ENCODE assay signal across 8 mouse cellular contexts in the genomic region with DNA sequence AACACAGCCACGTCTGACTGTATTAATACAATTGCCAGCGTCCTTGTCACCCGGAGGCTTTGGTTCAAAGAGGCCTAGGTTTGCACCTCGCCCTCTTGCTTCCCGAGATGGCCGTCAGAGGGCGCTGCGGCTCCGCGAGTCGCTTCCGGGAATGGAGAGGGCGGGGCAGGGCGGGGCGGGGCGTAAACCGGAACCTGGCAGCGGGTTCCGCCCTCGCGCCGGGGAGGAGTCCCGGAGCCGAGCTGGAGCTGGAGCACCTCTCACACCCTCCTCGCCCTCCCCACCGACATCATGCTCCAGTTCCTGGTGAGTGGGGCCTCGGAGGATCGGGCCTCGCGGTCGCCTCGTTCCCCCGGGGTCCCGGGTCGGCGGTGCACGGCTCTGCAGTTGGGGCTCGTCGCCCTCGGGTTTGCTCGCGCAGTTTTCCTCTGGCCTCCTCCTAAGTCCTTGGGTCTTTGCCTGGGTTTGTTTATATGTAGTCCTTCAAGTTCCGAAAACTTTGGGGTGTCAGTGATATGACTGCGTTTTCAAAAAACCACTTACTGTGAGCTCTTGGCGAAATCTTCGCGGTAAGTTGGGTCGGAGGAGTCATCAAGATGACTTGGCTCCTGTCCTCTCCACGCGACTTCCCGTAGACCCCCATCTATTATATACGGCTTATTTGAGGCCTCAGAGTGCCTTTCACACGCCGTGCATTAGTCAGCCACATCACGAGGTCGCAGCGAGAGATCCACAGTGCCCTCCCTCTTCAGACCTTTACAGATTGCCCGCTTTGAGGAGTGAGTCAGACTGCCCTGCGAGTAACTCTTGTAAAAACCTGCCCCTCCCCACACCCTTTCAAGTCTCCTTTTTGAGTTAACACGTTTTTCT. TPM values are rescaled to one million over a fixed set of nuclear protein-coding genes. Genes with fewer than 3 reads are reported as not detected.
DNase-seq lines count a peak whose midpoint lies in the region; ATAC-seq lines count a peak whose summit lies in the region.

No protein-coding gene starts in this region.

- H3K36me3 ChIP-seq in embryonic facial prominence, embryonic 11.5 days (replicated peaks; ENCODE audit: control insufficient read depth, insufficient read depth, low read depth, low read length), result no peaks in the 10 kb centered on the region
- H3K36me3 ChIP-seq in limb, embryonic 13.5 days, result 0 out of 2 replicates have a peak, but pooled peaks cover 2% of the 10 kb centered on the region
- no peaks in the 10 kb centered on the region for H3K36me3 ChIP-seq in midbrain, embryonic 16.5 days (ENCODE audit: control insufficient read depth, insufficient read depth, low read length)

- peak overlapping the region; percentile 22; the same call in 1 of the 2 replicates for H3K27ac ChIP-seq in embryonic facial prominence, embryonic 11.5 days (replicated peaks; ENCODE audit: low read depth, low read length)
- peak overlapping the region; percentile 88 for H3K27ac ChIP-seq in limb, embryonic 13.5 days
- H3K27ac ChIP-seq in midbrain, embryonic 16.5 days (ENCODE audit: low read length), result peak overlapping the region; percentile 73

- under 1% methylated on average over 60 of the region's 60 CpGs for WGBS in embryonic facial prominence, embryonic 11.5 days
- WGBS in limb, embryonic 13.5 days, result under 1% methylated on average over 60 of the region's 60 CpGs
- under 1% methylated on average over 57 of the region's 60 CpGs for WGBS in midbrain, embryonic 16.5 days

- H3K4me2 ChIP-seq in embryonic facial prominence, embryonic 11.5 days (ENCODE audit: low read depth, low read length), result peak overlapping the region; percentile 53
- H3K4me2 ChIP-seq in limb, embryonic 13.5 days (replicated peaks), result peak overlapping the region; percentile 80
- H3K4me2 ChIP-seq in midbrain, embryonic 16.5 days (ENCODE audit: low read length), result peak overlapping the region; percentile 78

- DNase-seq in layer of hippocampus, adult 11-12 months (ENCODE audit: low spot score), result peak; percentile 89
- no peak for DNase-seq in layer of hippocampus, adult 9-10 months (ENCODE audit: low spot score)
- DNase-seq in embryonic facial prominence, embryonic 11.5 days (ENCODE audit: low spot score), result peak; percentile 89
- DNase-seq in heart, adult 11 months, result peak; percentile 99
- peak; percentile 90 for DNase-seq in kidney, adult 18-20 months
- peak; percentile 94 to 96 for DNase-seq in spleen, postnatal 10 days (ENCODE audit: low spot score in 2 of 2)

- peak overlapping the region; percentile 76 for H3K4me3 ChIP-seq in embryonic facial prominence, embryonic 11.5 days (ENCODE audit: low read depth, low read length)
- peak overlapping the region; percentile 80 for H3K4me3 ChIP-seq in limb, embryonic 13.5 days
- peak overlapping the region; percentile 77 for H3K4me3 ChIP-seq in midbrain, embryonic 16.5 days (ENCODE audit: low read depth, low read length)

- H3K4me1 ChIP-seq in embryonic facial prominence, embryonic 11.5 days (ENCODE audit: control insufficient read depth, insufficient read depth, low read length), result peaks cover 3% of the 10 kb centered on the region; the same call in 1 of the 2 replicates
- H3K4me1 ChIP-seq in limb, embryonic 13.5 days, result peaks cover 40% of the 10 kb centered on the region
- peaks cover 18% of the 10 kb centered on the region for H3K4me1 ChIP-seq in midbrain, embryonic 16.5 days (ENCODE audit: control insufficient read depth, insufficient read depth, low read length)

- H3K9ac ChIP-seq in embryonic facial prominence, embryonic 11.5 days (replicated peaks; ENCODE audit: low read length), result peak overlapping the region; percentile 84
- H3K9ac ChIP-seq in limb, embryonic 13.5 days, result peak overlapping the region; percentile 89
- H3K9ac ChIP-seq in midbrain, embryonic 16.5 days (ENCODE audit: low read depth, low read length), result peak overlapping the region; percentile 74

- no peaks in the 10 kb centered on the region for H3K27me3 ChIP-seq in embryonic facial prominence, embryonic 11.5 days (ENCODE audit: control insufficient read depth, insufficient read depth, low read length)
- H3K27me3 ChIP-seq in limb, embryonic 13.5 days, result no peaks in the 10 kb centered on the region
- H3K27me3 ChIP-seq in midbrain, embryonic 16.5 days (ENCODE audit: control insufficient read depth, insufficient read depth, low read depth, low read length), result no peaks in the 10 kb centered on the region

- no peaks in the 10 kb centered on the region for H3K9me3 ChIP-seq in embryonic facial prominence, embryonic 11.5 days (replicated peaks; ENCODE audit: control insufficient read depth, low read length)
- no peaks in the 10 kb centered on the region for H3K9me3 ChIP-seq in limb, embryonic 13.5 days
- H3K9me3 ChIP-seq in midbrain, embryonic 16.5 days (replicated peaks; ENCODE audit: control insufficient read depth, low read length, poor library complexity, severe bottlenecking), result no peaks in the 10 kb centered on the region

- ATAC-seq in embryonic facial prominence, embryonic 11.5 days (replicated peaks; ENCODE audit: insufficient number of reproducible peaks, low FRiP score, low TSS enrichment, low read depth), result peak; percentile 89
- peak; percentile 93 for ATAC-seq in limb, embryonic 13.5 days (ENCODE audit: low FRiP score, low read depth)
- ATAC-seq in midbrain, embryonic 16.5 days, result peak; percentile 84

RNA-seq across cellular contexts. Expression of gene Slc13a4, which starts 55.2 kb away (rescaled TPM):
- polyA plus RNA-seq in embryonic facial prominence, embryonic 11.5 days (2014; fragmentation: Nextera tagmentation; extraction: Ambion mirVana), result 0.25 and 0.36 TPM in 2 replicates
- 0.19 and 0.28 TPM in 2 replicates for polyA plus RNA-seq in limb, embryonic 13.5 days (2015; fragmentation: Nextera tagmentation; extraction: Ambion mirVana)
- 5.8 and 8.0 TPM in 2 replicates for polyA plus RNA-seq in midbrain, embryonic 16.5 days (2015; fragmentation: Nextera tagmentation; extraction: Ambion mirVana)

Comparison
In these comparisons a context has a peak if more than half of its experiments do, and no peak if none do; other contexts are left out.
1. H3K27ac ChIP-seq: peak in every context shown above with its lines; median percentile 88 in limb, embryonic 13.5 days; 73 in midbrain, embryonic 16.5 days; 22 in embryonic facial prominence, embryonic 11.5 days.